Mouse (Mus musculus) midbrain, postnatal 0 days (tissue): ENCODE results near the gene Alkbh7. TPM values are rescaled to one million over a fixed set of nuclear protein-coding genes. Genes with fewer than 3 reads are reported as not detected.

ENCODE experiments used
- ATAC-seq: fragments of 200-750 bp; cut with Nextera tagmentation; 2 replicates; pipeline ENCODE4 v1.8.0; 2017; ENCODE audit warnings: moderate number of reproducible peaks, mild to moderate bottlenecking, moderate TSS enrichment, moderate library complexity; ENCODE audit not compliant: low FRiP score
- DNase-seq: peaks from one replicate; pipeline ENCODE4 v3.0.0-alpha.2; 2015; ENCODE audit warnings: low spot score
- H3K27ac ChIP-seq: fragments of 300-500 bp; sonication (generic); 2 replicates; pipeline ENCODE4 v1.5.1; 2014; ENCODE audit warnings: low read depth, mild to moderate bottlenecking, low read length, mixed read lengths
- H3K27me3 ChIP-seq: fragments of 300-500 bp; sonication (generic); 2 replicates; pipeline ENCODE4 v1.6.1; 2014; ENCODE audit warnings: low read length, control low read depth, mixed read lengths; ENCODE audit not compliant: insufficient read depth
- H3K36me3 ChIP-seq: fragments of 300-500 bp; sonication (generic); 2 replicates; pipeline ENCODE4 v1.6.1; 2014; ENCODE audit warnings: low read length, control low read depth, mixed read lengths; ENCODE audit not compliant: insufficient read depth
- H3K4me1 ChIP-seq: fragments of 300-500 bp; sonication (generic); 2 replicates; pipeline ENCODE4 v1.6.1; 2014; ENCODE audit warnings: mild to moderate bottlenecking, control low read depth, antibody characterized with exemption, low read length, mixed read lengths; ENCODE audit not compliant: insufficient read depth
- H3K4me2 ChIP-seq: fragments of 300-500 bp; sonication (generic); 2 replicates; pipeline ENCODE4 v1.6.1; 2014; ENCODE audit warnings: low read depth, mild to moderate bottlenecking, low read length, mixed read lengths; ENCODE audit not compliant: poor library complexity, severe bottlenecking
- H3K4me3 ChIP-seq: fragments of 300-500 bp; sonication (generic); 2 replicates; pipeline ENCODE4 v1.5.1; 2014; ENCODE audit warnings: low read depth, mild to moderate bottlenecking, low read length, moderate library complexity
- H3K9ac ChIP-seq: fragments of 300-500 bp; sonication (generic); replicated peaks from 2 replicates; pipeline ENCODE4 v1.6.1; 2014; ENCODE audit warnings: mild to moderate bottlenecking, low read length, moderate library complexity, mixed read lengths; ENCODE audit not compliant: poor library complexity, severe bottlenecking
- H3K9me3 ChIP-seq: fragments of 300-500 bp; sonication (generic); 2 replicates; pipeline ENCODE4 v1.6.1; 2016; ENCODE audit warnings: low read length, control low read depth
- CTCF ChIP-seq: IDR thresholded peaks from 2 replicates; pipeline ENCODE4 v1.5.1; 2016; ENCODE audit warnings: antibody characterized with exemption, mild to moderate bottlenecking
- WGBS: fragments of 180-500 bp; shearing (Covaris S2); extraction: QIAGEN DNeasy Blood & Tissue Kit; methylation state at CpG from one replicate; pipeline ENCODE4 v1.1.7; 2014; 5-methylcytosine and 5-hydroxymethylcytosine counted together
- polyA plus RNA-seq: library from polyadenylated mRNA; unstranded; fragments of >200 nt; fragmentation: Nextera tagmentation; extraction: Ambion mirVana; gene quantifications from 2 replicates; pipeline ENCODE4 v1.2.1, GENCODE M21; 2015
- total RNA-seq: library from RNA; depleted of rRNA; stranded (reverse); fragments of >200 nt; gene quantifications from 2 replicates; pipeline ENCODE4 v1.2.3, GENCODE M21; 2014

The Alkbh7 gene
- total and polyA plus RNA-seq, 2 experiments from 2014 or later: 64.8 to 75.5 TPM

DNA sequence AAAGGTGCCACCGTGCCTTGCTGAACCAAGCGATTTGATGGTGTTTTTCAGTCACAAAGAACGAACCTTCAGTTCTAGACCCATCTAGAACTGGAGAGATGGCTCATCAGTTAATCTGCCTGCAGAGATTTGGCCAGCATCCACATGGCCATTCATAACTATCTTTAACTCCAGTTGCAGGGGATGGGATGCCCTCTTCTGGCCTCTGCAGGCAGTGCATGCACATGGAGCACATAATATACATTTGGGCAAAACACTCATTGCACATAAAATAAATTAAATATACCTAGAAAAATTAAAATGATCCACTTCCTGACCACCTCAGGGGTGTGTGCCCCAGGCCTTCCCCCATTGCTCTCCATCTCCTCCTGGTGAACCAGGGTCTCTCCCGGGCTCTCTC is 35.3 kb upstream of the Alkbh7 start:
- H3K4me2 ChIP-seq: no peak overlapping the region
- no peaks in the 10 kb centered on the region for H3K9me3 ChIP-seq
- H3K4me1 ChIP-seq: no peaks in the 10 kb centered on the region
- TF ChIP-seq CTCF: peak; percentile 28; the same call in 1 of the 2 replicates
- H3K4me3 ChIP-seq: no peak overlapping the region
- ATAC-seq (no peak), DNase-seq (no peak)
- H3K36me3 ChIP-seq: no peaks in the 10 kb centered on the region
- no peak overlapping the region for H3K27ac ChIP-seq
- H3K27me3 ChIP-seq: no peaks in the 10 kb centered on the region
- H3K9ac ChIP-seq: no peak overlapping the region
- WGBS: 93% methylated on average over 4 of the region's 4 CpGs

DNA sequence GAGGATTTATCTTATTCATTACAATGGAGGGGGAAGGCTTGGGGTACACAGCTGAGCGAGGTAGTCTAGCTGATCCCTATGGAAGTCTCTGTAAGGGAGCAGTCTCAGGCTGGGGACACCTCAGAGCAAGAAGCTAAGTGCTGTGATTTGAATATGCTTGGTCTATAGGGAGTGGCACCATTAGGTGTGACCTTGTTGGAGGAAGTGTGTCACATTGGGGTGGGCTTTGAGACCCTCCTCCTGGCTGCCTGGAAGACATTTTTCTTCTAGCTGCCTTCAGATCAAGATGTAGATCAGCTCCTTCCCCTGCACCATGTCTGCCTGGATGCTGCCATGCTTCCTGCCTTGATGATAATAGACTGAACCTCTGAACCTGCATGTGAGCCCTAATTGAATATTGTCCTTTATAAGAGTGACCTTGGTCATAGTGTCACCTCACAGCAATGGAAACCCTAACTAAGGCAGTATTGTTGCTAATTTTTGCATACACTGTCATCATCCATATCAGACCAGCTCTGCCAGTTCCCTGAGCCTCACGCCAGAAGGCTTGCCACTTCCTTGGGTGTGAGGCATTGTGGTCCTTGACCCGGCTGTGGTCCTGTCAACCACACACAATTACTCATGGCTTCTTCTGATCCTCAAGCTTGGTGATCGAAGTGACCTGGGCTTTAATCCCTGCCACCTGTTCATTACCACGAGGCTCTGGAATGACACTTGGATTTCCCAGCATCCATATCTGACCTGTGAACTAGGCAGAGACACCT is 34.3 kb upstream of the Alkbh7 start:
- no peaks in the 10 kb centered on the region for H3K9me3 ChIP-seq
- H3K4me1 ChIP-seq: no peaks in the 10 kb centered on the region
- no peak for DNase-seq
- no peak overlapping the region for H3K4me3 ChIP-seq
- ATAC-seq: no peak
- no peak overlapping the region for H3K9ac ChIP-seq
- WGBS: 80% methylated on average over 5 of the region's 5 CpGs
- H3K4me2 ChIP-seq: no peak overlapping the region
- H3K27ac ChIP-seq: no peak overlapping the region
- no peaks in the 10 kb centered on the region for H3K27me3 ChIP-seq
- TF ChIP-seq CTCF: no peak
- no peaks in the 10 kb centered on the region for H3K36me3 ChIP-seq

DNA sequence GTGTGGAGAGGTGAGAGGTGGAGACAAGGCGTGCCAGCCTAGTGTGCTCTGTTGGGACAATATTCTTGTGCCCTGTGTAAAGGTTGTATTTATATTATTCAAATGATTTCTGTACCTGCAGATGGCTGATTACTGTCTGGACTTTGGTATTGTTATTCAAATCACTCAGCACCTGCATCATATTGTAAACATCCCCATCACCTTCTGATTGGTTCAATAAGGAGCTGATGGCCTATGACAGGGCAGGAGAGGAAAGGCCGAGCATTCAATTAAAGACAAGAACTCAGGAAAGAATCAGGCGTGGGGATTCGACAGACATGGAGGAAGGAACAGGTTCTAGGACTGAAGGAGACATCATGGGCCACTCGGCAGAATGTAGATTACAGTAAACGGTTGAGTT is 33.5 kb upstream of the Alkbh7 start:
- no peak for ATAC-seq
- H3K27ac ChIP-seq: no peak overlapping the region
- no peaks in the 10 kb centered on the region for H3K4me1 ChIP-seq
- H3K27me3 ChIP-seq: no peaks in the 10 kb centered on the region
- H3K9me3 ChIP-seq: no peaks in the 10 kb centered on the region
- H3K4me2 ChIP-seq: no peak overlapping the region
- H3K4me3 ChIP-seq: no peak overlapping the region
- 79% methylated on average over 6 of the region's 6 CpGs for WGBS
- no peak overlapping the region for H3K9ac ChIP-seq
- TF ChIP-seq CTCF: no peak
- no peaks in the 10 kb centered on the region for H3K36me3 ChIP-seq
- no peak for DNase-seq

DNA sequence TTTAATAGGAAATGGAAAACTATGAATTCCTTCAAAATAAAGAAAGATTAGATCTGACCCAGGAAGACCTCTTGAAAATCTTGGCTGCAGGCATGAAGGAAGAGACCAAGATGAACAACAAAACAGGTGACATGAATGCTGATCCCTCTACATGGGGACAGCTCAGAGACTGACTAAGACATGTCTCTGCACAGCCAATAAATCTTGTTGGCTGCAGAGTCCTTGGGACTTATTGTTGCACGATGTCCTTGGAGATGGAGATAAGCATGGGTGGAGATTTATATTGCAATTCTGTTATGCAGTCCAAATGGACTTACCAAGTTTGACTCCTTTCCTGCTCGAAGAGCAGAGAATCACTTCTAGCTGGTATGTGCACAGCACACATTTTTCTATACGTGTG is 27.8 kb upstream of the Alkbh7 start:
- no peak for TF ChIP-seq CTCF
- H3K36me3 ChIP-seq: no peaks in the 10 kb centered on the region
- H3K27ac ChIP-seq: no peak overlapping the region
- DNase-seq: no peak
- H3K4me2 ChIP-seq: no peak overlapping the region
- ATAC-seq: no peak
- no peak overlapping the region for H3K4me3 ChIP-seq
- no peaks in the 10 kb centered on the region for H3K9me3 ChIP-seq
- no peak overlapping the region for H3K9ac ChIP-seq
- 64% methylated on average over 3 of the region's 3 CpGs for WGBS
- H3K27me3 ChIP-seq: no peaks in the 10 kb centered on the region
- no peaks in the 10 kb centered on the region for H3K4me1 ChIP-seq

DNA sequence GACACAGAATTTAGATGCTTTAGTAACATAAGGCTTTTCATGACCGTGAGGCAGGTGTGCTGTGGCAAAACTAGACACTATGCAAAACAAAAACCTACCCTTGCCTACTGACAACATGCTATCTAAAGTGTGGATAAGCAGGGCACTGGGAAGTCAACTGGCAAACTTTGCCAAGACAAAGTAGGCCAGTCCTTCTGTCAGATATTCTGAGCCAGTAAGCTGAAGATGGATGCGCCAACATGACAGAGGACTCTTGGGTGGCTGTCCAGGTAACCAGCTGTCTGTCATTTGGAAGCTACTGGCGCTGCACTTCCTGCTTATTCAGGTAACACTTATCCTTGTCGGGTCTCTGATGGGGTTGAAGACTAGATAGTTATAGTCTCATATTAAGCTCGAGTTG is 27.1 kb upstream of the Alkbh7 start:
- Histone ChIP-seq H3K4me1 (no peaks in the 10 kb centered on the region), H3K27ac (no peak overlapping the region), H3K9me3 (no peaks in the 10 kb centered on the region), H3K27me3 (no peaks in the 10 kb centered on the region), H3K9ac (no peak overlapping the region), H3K36me3 (no peaks in the 10 kb centered on the region), H3K4me3 (no peak overlapping the region), H3K4me2 (no peak overlapping the region)
- DNase-seq (no peak), ATAC-seq (no peak)
- TF ChIP-seq CTCF: no peak
- WGBS: 75% methylated on average over 5 of the region's 5 CpGs

DNA sequence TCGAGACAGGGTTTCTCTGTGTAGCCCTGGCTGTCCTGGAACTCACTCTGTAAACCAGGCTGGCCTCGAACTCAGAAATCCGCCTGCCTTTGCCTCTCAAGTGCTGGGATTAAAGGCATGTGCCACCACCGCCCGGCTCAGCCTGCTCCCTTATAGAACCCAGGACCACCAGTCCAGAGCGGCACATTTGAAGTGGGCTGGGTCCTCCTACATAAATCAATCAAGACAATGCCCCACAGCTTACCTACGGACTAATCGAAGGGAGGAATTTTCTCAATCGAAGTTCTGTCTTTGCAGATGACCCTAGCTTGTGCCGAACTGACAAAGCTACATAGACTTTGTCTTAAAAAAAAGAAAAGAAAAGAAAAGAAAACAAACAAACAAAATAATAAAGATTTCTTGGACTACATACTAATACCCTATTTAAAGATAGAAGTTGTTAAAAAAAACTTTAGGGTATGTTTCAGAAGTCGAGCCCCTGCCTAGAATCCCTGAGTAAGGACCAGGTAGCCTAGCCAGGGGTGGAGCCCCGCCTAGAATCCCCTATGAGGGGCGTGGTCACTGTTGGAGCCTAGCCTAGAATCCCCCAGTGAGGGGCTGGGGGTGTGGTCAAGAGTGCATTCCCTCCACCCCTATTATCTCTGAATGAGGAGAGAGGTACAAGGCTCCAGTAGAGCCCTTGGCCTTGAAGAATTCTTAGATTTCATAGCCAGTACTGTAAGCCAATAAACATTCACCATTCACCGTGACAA is 23.0 kb upstream of the Alkbh7 start:
- H3K27ac ChIP-seq: no peak overlapping the region
- no peaks in the 10 kb centered on the region for H3K4me1 ChIP-seq
- H3K36me3 ChIP-seq: no peaks in the 10 kb centered on the region
- TF ChIP-seq CTCF: no peak
- H3K4me2 ChIP-seq: no peak overlapping the region
- WGBS: 70% methylated on average over 12 of the region's 14 CpGs
- H3K9me3 ChIP-seq: no peaks in the 10 kb centered on the region
- H3K4me3 ChIP-seq: no peak overlapping the region
- ATAC-seq: no peak
- no peak overlapping the region for H3K9ac ChIP-seq
- no peaks in the 10 kb centered on the region for H3K27me3 ChIP-seq
- DNase-seq: no peak
